Mouse (Mus musculus) erythroid progenitor cell, adult 5-6 weeks (primary cell): ENCODE measurements around the gene 4931414P19Rik. TPM values are rescaled to one million over a fixed set of nuclear protein-coding genes. Genes with fewer than 3 reads are reported as not detected.

Experiments
- ATAC-seq: replicated peaks from 2 replicates; pipeline ENCODE4 v1.8.0; 2016; ENCODE audit warnings: moderate number of reproducible peaks, mild to moderate bottlenecking, moderate TSS enrichment, inconsistent platforms; ENCODE audit not compliant: poor library complexity, low FRiP score, severe bottlenecking
- total RNA-seq, 2 experiments: library from RNA; stranded (forward) in 1 of 2; stranded (reverse) in 1 of 2; fragments of 150-400 nt in 1 of 2; fragments of 186-747, 209-891 nt in 1 of 2; gene quantifications; 2 replicates each; pipeline versions ENCODE4 v1.2.3 to v1.2.4; 2015 to 2017; ENCODE audit warnings: low replicate concordance in 2 of 2

Gene 4931414P19Rik
- total RNA-seq (2015; ENCODE audit: low replicate concordance): 1.3 and 14.1 TPM in 2 replicates
- 2.2 and 4.7 TPM in 2 replicates for total RNA-seq (2017; ENCODE audit: low replicate concordance)

DNA sequence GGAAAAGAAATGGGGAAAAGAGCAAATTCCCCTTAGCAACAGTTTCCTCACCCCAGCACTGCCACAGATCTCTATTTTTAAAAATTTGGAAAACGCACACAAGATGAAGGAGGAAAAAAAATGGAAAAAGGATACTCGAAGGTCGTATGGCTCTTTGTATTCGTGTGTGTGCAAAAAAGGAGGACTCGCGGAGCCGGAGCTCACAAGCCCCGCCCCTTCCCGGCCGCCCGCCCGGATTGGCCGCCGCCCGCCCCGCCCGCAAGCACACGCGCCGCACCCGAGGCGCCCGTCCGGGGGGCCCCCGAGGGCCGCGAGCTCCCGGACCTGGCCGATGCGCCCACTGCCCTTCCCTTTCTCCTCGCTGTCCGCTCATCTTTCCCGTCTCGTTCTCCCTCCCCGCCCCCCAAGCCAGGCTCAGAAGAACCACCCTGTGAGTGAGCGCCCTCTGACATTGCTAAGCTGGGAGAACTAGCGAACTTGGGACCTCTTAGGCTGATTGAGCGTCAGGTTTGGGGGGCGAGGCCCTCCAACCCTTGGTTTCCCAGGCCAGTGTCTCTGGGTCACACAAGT lies at the start of gene 4931414P19Rik:
TSS of gene 4931414P19Rik (minus strand) at position 242 of the 570 bp plus-strand sequence.
- peak; percentile 66 for ATAC-seq

DNA sequence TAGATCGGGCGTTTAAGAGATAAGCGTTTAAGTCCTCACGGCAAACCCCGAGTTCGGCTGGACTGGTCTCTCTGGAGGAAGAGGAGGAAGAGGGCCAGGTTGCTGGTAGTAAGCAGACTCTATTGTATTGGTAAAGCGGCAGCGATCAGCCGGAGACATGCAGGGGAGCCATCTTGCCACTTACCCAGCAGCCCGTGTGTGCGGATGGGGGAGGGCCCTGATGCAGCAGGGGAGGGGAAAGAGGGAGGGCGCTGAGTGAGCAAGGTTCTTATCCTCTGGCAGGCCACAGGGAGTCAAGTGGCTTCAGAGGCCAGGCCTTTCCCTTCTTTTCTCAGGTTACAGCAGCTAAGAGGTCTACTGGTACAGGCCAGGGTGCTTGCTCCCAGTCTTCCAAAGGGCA lies 47.7 kb upstream of the 4931414P19Rik start:
- ATAC-seq: peak; percentile 91

DNA sequence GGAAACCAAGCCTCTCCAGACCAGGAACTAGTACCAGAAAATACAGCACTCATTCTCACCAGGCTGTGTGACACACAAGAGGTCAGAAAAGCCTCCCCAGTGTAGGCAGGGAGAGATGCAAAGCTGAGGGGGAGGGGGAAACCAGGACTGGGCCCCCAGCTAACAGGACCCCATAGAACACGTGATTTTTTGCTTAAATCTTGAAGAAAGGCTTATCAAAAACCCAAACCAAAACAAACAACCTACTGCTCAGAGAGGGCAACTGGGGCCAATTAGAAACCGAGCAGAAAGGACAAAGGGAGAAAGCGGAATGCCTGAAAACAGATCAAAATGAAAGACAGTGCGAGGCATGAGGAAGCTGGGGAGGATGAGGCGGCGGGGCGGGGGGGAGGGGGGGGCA lies 47.0 kb upstream of the 4931414P19Rik start:
- ATAC-seq: no peak

DNA sequence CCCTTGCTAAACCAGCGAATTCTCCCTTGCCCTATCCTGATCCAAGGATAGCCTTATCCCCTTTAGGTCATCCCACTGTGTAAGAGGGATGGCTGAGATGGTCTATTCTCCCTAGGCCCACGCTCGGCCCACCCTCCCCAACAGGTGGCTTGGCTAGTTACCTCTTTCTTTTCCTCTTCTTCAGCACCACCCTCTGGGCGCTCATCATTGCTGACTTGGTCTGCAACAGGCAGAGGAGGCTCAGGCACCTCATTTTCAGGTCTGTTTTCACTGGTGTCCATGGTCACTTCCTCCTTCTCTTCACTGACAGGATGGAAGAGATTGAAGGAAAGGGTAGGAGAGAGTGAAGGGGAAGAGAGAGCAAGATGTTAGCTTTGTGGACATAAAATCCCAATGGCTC lies 45.8 kb upstream of the 4931414P19Rik start:
- ATAC-seq: no peak

DNA sequence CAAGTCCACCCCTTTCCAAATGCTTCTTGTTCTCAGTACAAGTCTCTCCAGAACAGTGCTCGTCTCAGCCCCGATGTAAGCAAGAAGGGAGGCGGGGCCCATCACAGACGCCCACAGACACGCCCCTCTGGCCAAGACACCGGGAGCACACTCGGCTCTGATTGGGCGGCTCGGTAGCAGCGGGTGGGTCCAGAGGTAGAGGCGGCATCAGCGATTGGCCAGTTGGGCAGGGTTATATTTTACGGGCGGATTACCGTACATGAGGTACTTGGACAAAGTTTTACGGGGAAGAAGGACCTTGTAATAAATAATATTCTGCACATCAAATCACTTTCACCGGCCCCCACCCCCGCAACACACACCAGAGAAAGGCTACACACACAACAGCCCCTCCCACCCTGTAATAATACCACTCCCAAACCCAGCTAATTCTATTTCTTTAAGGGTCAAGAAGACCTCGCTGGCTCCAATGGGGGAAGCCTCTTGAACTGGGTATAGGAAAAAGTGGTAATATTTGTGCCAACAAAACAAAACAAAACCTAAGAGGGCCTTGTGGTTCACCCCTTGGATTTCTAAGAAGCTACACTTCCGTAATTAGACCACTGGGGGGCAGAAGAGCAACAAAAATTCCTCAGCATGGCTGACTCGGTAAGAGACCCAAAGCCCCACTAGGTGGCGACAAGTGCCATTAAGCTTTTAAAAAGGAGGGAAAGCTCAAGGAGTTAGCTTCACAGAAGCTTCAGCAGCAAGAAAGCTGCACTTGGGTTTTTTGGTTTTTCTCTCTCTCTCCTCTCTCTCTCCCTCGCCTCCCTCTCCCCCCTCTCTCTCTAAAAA lies 45.0 kb upstream of the 4931414P19Rik start:
- peak; percentile 67 for ATAC-seq

DNA sequence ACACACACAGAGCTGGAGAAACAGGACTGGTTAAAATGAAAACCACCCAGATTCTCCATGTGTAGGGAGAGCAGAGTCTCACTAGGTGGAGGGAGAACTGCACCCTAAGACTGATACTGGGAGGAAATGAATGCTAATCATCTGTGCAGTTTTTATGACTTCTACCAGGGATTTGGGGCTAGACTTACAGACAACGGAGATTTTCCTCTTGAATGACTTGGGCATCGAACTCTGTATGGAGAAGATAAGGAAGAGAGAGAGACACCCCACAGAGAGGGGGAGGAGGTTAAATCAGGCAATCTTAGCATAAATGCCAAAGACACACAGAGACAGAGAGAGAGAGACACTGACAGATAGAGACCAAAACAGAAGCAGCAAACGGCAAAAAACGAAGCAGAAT lies 42.1 kb upstream of the 4931414P19Rik start:
- ATAC-seq: no peak

DNA sequence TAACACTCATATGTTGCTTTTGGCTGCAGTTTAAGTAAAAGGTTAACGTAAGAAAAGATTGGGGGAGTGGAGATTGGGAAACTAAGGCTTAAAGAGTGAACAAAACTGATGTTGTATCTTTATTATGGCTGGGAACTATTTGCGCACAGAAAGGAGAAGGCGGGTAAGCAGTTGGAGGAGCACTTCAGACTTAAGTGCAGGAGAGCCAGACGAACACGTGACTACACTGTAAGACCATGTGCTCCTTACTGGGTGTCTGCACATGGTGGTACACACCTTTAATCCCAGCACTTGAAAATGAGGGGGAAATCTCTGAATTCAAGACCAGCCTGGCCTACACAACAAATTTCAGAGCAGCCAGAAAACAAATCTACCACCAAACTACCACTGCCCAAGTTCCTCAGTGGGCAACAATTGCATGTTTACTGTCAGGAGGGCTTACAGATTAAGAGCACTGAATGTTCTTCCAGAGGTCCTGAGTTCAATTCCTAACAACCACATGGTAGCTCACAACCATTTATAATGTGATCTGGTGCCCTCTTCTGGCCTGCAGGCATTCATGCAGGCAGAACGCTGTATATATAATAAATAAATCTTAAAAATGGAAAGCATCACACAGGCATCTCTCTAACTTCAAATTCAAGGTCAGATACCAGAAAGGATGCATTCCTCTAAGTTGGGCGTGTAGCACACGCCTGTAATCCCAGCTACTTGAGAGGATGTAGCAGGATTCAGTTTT lies 41.3 kb upstream of the 4931414P19Rik start:
- no peak for ATAC-seq

DNA sequence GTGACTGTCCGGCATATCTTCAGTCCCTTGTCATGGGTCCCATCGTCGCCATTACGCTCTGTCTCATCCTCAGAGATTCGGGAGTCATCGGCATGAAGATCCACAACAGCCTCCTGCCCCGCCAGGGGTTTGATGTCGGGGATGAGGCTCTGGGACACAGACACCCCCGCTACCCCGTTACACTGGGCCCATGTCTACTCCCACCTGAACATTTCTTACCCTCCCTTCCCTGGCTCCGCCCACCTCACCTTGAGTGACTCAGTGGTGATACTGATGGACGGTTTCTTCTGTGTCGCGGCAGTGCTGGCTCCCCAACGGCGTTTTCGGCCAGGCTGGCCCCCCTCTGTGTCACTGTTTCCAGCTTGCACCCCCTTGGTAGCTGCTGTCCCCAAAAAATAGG lies 40.7 kb upstream of the 4931414P19Rik start:
- ATAC-seq: no peak

DNA sequence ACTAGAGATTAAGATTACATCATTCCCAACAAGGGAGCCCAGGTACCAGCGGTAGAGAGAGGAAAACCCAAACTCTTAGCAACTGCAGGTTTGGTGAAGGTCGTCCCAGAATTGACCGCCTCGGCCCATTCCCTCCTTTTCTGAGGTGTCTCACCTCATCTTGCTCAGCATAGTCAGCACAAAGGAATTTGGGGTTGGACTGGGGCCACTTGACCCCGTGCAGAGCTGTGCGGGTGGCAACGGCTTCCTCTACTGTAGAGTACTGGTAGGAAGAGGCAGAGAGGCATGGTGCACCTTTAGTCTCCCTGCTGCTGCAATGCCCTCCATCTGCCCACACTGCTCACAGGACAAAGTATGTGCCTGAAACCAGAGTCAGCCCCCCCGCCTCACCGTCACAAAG lies 38.5 kb upstream of the 4931414P19Rik start:
- no peak for ATAC-seq

DNA sequence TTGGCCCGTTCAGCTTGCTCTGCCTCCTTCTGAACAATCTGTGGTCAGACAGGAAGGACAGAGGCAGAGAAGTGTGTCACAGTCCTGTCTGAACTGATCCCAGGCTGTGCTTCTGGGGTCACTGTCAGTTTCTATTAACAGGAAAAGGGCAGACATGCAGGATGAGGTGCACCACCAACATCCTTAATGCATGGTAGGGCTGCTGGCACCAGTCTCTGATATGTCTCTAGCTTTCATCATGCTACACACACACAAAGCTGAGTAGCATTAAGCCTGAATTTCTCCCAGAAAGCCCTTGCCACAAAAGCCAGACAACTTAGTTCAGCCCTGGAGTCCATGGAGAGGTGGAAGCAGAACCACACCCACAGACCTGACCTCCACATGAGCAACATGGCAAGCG lies 37.2 kb upstream of the 4931414P19Rik start:
- ATAC-seq: no peak

DNA sequence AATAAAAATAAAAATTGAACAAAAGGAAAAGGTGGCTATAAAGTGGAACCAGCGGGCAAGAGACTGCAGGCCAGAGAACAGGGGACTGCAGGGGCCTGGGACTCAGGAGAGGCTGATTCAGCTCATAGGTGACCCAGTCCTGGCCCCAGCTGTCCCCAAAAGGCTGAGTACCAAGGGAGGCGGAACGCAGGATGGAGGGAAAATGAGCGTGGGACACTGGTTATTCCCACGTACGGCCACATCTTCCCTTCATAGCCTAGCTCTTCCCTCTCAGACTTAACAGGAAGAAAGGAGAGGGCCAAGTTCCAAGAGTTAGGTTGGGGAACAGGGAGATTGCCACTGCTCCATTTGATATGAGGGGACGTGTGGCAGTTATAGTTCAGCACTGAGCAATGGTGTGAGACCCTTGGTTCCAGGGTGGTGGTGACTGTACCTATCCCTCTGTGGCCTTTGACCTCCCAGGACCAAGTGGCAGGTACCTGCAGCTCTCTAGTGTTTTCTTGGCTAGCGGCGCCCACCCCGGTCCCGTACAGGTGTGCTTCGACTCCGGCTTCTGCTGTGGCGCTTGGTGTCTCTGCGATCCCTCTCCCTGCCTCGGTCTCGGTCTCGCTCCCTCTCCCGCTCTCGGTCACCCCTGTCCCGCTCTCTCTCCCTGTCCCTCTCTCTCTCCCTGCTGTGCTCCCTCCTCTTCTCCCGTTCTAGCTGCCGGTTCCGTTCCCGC lies 36.6 kb upstream of the 4931414P19Rik start:
- ATAC-seq: no peak

DNA sequence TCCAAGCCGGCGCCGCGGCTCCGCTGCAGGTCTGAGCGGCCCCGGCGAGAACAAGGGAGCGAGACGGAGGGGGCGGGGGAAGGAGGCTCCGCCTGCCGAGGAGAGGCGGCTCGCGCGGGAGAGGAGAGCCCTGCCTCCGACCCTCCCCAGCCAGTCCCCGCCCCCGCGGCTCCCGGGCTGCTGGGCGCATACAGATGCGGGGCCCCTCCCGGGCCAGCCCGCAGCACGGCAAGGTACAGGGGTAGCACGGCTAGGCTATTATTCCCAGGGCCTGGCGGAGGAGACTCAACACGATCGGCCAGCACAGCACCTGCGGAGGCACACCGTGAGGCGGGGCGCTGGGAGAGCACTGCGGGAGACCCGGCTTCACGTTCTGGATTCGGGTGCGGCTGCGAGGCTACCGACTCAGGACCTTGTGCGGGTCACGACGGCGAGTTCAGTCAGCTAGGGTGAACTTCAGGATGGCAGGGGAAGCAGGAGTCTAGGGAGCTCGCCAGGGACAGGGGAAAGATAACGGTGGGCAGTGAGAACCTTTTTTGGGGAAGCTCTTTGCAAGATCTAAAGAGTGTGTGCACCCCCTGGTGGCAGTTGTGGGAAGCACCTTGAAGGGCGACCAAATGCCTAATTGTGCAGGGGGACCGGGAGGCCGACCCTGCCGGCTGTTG lies 35.6 kb upstream of the 4931414P19Rik start, which contains the start of gene Cdh24:
TSS of gene Cdh24 (minus strand) at position 60 of the 665 bp plus-strand sequence.
- ATAC-seq: peak; percentile 83

DNA sequence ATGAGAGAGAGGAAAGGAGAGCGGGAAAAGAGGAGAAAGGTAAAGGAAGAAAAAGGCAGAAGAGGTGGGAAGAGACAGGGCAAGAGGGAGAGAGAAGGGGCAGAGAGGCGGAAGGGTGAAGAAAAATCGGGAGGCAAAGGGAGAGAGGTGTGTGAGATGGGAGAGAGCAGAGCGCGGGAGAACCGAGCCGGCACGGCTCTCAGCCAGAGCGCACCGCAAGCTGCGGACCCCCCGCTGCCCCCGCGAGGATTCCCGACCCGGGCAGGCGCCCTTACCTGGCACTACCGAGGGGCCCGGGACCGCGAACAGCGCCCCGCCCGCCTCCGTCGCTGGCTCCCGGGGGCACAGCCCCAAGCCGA lies 35.1 kb upstream of the 4931414P19Rik start, which contains the start of gene Gm17606:
TSS of gene Gm17606 (plus strand) at position 7 of the 359 bp plus-strand sequence.
- ATAC-seq: no peak

DNA sequence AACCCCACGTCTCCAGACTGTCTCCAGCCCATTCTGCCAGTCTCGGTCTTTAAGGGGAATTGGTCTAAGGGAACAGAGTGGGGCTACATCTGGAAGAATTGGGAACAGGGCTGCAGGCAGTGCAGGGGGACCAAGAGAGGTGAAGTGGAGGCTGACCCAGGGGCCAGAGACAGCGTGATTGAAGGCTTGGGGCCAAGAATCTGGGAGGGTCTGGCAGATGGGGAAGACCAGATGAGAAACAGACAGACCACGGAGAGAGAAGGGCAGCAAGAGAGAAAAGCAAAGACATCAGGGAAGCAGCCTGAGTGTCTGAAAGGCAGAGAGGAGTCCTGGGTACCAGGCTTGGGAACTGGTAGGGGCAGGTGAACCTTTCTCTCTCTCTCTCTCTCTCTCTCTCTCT lies 34.3 kb upstream of the 4931414P19Rik start:
- ATAC-seq: no peak

DNA sequence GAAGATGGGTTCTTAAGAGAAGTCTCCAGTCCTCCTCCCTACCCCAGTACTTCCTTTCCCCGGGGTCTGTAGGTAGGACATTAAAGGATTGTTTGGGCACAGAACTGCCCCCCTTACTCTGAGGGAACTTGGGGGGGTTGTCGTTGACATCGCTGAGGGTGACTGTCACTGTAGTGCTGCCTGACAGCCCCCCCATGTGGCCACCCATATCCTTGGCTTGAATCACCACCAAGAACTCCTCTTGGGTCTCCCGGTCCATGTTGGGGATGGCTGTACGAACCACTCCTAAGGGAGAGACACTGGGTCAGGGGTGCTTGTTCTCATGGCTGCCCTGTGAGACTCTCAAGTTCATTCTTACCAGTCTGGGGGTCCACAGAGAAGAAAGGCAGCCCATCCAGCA lies 32.4 kb upstream of the 4931414P19Rik start:
- no peak for ATAC-seq

DNA sequence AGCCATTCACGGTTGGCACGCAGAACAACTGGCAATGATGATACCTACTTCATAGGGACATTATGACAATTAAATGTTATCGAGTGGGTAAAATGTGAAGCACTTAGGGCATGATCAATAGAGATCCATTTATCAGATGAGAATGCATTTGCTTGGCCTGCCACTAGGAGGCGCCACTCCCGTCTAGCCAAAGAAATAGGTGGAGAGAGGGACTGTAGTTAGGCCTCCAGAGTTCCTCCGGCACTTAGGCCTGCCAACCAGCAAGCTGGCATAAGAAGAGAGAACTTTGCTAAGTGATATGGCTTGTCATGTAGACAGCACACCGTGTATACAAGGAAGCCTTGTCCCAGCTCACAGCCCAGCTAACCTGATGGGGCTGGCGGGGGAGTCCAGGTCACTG lies 31.2 kb upstream of the 4931414P19Rik start:
- ATAC-seq: no peak

DNA sequence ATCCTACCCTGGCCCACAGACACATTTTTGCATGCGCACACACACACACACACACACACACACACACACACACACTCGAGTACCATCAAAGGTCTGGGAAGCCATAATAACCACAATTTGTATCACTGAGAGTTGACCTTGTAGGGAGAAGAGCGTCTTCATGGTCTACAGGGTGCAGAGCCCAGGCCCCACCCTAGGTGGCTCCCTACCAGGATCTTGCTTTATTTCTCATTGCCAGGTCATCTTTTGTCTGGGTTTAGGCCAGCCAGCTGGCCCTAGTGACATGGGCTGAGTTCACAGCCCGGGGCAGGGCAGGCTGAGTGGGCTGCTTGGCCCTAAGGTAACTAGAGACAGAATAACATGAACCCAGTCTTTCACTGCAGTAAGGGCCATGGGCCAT lies 28.4 kb upstream of the 4931414P19Rik start:
- no peak for ATAC-seq

DNA sequence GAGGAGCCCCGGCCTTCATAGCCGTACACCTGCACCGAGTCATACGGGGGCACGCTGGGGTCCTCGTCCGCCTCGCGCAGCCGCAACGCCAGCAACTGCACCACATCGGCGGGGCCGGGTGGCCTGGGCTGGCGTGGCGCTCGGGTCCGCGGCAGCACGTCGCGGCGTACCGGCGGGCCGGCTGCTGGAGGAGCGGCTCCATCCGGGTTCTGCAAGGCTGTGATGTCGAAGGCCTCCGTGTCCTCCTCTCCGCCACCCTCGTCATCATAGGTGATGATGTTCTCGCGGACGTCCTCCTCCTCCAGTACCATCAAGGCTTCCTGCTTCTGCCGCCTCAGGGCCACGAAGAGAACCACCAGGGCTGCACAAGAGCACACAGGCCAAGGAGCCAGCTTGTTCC lies 26.5 kb upstream of the 4931414P19Rik start:
- no peak for ATAC-seq

DNA sequence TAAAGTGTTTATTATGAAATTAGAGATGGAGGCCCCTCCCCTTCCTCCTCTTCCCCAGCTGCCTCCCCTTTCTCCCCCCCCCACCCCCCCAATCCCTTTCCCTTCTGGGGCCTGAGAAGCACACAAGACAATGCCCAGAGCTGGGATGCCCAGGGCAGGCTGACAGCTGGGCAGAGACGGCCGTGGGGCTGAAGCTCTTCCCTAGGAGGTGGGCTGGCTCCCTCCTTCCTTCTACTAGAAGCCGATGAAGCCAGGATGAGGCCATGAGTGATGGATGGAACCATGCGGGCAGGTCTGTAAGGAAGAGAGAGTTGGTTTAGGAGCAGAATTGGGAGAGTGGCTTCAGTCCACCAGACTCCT lies 25.4 kb upstream of the 4931414P19Rik start:
- ATAC-seq: no peak
